Mouse (Mus musculus): ENCODE measurements at regions not wholly inside any gene's neighbourhood (a gene's known extent, or its start where the extent isn't known, plus 50 kb on each side); places are given as distances from the start of the nearest gene placed in this dataset.

- no peak for TF ChIP-seq EP300 (IDR thresholded peaks at IDR 0.05; ENCODE audit: insufficient read depth, low read depth, low read length)
- TF ChIP-seq POLR2A (IDR thresholded peaks at IDR 0.05; ENCODE audit: insufficient read depth, low read length): no peak
- no peak for TF ChIP-seq CTCF (IDR thresholded peaks at IDR 0.05; ENCODE audit: low read depth, low read length)
Measured at GRCm38 (mm10) chr15:56562785-56563184, 914.6 kb downstream of the Slc22a22 start.
